Mouse (Mus musculus) cerebellum, adult 8-10 months (tissue): Measurements from ENCODE around the gene S100a2.

Source experiments
- DNase-seq: peaks from one replicate; pipeline ENCODE4 v3.0.0; 2022

S100a2 gene

DNA sequence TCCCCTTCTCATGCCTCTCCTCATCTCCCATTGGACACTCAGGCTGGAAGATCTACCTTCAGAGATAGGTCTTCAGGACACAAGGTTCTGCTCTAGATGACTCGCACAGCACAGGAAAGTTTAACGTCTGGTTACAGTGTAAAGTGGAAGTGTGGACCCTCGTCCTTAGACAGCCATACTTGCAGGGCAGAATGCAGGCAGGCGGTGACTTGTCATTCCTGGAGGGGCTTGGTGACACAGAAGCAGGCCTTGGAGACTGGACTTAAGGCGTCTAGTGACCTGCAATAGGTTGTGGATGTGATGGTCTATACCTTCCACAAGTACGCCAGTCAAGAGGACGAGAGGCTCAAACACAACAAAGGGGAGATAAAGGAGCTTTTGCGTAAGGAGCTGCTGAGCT is at the start of gene S100a2:
Gene S100a2, plus strand, starts transcription at position 301 of the 400 bp plus-strand sequence.
- no peak for DNase-seq

DNA sequence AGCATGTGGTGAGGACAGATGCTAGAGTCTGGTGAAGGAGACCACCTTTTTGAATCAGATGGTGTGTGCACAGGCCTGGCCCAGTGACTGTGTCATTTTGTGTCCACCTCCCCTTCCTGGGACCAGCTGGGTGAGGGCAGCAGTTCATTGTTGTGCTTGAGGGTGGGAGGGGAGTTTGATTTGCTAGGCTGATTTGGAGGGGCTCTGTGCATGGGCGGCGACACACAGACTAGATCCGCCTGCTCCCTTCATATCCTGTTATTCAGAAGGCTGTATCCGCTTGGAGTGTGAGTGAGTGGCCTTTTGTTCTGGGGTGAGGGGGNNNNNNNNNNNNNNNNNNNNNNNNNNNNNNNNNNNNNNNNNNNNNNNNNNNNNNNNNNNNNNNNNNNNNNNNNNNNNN is 49.1 kb upstream of the S100a2 start:
- DNase-seq, result no peak

DNA sequence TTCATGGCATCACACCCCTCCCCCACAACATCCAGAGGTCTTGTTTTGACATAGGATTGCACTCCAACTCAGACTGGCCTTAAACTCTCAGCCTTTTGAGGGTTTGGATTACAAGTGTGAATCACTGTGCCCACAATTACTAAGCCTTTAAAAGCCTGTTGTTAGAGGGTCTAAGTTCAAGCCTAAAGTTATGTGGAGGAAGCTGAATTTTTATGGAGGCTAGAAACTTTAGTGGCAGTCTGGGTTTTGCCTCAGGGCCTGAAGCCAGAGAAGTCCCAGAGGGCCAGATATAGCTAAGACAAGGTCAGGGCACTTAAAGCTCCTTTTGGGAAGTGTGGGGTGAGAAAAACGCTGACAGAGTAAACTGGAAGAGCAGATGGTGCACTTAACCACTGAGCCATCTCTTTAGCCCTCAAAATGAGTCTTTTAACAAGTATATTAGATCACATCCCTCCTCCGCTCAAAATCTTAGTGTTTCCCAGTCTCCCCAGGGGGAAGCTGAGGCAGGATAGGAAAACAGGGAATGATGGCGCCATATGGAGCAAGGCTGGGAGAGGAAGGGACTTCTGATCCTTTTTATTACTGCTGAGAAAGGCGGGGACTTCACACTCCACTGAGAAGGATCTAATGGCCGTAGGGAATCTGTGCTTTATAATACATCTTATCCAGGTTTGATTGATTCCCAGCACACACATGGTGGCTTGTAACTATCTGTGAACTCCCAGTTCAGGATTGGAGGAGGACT is 40.2 kb upstream of the S100a2 start:
- DNase-seq, result no peak

DNA sequence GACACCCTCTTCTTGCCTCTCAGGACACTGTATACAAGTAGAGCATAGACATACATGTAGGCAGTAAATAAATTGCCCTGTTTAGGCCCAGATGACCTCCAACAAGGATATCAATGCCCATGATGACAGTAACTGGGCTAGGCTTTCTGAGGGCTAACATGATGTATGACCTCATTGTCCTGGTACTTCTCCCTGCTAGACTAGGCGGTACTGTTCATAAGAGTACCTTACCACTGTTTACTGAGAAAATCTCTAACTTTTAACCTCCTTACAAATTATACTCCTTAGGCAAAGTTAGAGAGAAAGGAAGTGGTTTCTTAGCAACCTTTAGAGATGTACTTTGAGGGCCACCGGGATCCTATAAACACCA is 39.6 kb upstream of the S100a2 start:
- DNase-seq, result no peak

DNA sequence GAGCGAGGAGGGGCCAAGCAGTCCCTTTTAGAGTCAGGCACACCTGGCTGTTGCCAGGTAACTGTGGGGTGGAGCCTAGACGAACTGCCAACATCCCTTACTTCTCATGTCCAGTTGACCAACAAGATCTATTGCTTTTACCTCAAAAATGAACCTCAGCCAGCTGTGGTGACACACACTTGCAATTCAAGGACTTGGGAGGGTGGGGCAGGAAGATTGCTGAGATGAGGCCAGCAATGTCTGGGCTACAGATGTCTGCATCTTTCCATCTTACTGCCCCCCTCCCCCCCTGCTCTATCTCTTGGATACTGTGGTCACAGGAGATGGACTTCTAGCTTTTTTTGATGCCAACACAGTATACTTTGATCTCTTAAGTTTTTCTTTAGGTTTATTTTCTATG is 37.8 kb upstream of the S100a2 start:
- DNase-seq, result no peak

DNA sequence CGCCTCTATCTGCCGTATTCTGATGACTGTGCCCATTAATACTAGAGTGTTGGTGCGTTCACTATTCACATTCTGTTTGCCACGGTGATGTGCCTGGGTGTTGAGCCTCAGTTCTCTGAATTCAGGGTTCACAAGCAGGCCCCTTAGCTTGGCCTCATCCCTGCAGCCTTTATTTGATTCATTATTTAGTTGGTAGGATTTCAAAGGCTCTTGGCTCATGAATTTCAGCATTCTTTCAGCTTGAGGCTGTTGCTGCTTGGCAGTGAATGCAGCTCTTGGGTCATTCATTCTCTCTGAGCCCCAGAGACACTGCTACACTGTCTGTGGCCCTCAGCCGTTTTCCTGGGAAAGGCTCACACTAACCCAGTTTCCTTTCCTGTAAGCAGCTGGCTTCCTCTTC is 34.1 kb upstream of the S100a2 start:
- no peak for DNase-seq

DNA sequence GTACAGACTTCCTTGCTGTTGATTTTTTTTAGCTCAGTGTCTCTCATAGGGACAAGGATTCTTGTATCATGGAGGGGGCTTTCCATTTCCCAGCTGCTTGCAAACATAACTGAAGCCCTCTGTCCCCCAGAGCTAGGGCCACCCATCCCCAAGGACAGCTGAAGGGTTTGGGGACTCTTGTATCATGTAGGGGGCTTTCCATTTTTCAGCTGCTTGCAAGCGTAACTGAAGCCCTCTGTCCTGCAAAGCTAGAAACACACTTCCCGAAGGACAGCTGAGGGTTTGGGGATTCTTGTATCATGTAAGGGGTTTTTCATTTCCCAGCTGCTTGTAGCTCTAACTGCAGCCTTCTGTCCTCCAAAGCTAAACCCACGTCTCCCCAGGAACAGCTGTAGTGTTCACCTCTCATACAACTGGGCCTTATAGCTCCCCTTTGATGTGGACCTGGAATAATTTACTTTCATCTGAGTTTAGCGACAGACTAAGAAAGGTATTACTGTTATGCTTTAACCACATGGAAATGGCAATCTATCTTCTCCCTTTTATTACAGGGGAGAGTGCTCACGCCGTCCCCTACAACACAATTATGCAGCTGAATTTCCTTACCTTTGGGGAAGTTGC is 29.9 kb upstream of the S100a2 start, which contains the start of gene S100a3:
Gene S100a3, plus strand, starts transcription at position 571 of the 621 bp plus-strand sequence.
- DNase-seq, result no peak

DNA sequence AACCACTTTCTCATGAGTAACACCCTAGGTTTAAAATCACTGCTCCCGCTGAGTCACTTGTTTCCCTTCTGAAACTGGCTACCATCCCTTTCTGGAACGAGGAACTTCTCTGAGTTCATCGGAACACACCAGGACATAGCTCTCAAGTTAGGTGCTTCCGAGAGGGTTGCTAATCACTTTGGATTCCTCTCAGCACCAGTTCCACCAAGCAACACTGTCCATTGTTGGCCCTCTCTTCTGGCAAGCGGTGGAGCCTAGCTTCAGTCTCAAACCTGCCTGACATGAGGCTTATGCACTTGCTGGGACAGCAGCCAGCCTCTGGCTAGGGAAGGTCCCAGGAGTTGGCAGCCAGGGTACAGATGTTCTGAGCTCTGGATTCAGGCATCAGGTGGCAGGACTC is 15.4 kb upstream of the S100a2 start:
- DNase-seq, result no peak

DNA sequence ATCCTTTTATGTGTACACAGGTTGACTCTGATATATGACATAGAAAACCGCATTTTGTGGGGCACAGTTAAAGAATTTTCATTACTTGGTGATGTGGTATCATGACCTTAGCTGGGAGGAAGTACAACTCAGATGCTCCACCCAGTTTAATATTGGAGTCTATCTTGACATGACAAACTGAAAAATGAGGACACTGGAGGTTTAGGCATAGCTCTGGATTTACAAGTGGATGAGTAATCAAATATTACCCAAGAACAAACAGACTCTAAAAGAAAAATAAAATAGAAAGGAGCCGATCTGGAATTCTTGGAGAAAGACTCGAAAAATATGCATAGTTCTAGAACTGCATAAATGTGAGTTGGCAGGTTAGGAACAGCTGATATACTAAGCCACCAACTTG is 14.7 kb upstream of the S100a2 start:
- no peak for DNase-seq

DNA sequence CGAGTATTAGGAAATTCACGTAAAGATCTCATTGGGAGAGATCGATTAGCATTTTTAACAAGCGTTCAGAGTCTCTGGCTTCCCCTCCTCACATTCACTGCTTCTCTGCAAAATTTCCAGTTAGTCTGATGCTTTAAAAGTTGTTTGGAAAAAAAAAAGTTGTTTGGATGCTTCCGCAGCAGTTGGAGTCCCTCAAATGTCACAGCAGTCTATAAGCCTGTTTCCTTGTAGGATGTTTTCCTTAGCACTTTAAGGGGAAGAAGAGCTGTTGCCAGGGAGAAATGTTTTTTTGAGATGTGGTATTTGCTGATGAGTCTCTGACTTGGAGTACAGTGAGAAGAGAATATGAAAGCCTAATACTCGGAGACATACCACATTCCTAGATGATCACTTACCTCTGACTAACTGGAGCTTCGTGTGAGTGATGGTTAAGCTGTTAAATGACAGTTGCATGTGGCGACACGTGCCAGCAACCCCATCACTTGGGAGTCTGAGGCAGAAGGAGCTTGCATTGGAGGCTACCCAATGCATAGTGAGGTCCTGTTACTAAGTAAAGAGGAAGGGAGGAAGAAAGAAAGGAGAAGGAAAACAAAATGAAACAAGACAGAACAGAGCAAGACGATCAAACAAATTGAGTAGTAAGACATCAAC is 13.6 kb upstream of the S100a2 start:
- DNase-seq, result no peak

DNA sequence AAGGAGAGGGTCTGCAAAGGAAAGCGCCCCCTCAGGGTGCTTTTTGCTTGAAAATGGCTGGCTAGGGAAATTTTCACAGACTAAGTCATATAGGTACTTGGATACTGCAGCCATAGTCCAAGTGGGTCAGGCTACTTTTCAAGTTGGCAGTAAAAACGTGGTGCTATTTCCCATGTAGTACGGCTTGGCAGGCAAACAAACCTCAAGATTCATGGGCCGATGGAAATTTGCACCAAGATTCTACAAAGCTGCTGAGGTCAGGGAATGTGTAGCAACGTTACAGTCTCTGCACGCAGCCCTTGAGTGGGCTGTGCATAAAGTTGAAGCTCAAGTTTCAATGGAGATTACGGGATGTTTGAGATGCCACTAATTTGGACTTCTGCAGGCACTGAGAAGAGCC is 10.6 kb upstream of the S100a2 start:
- DNase-seq, result no peak

DNA sequence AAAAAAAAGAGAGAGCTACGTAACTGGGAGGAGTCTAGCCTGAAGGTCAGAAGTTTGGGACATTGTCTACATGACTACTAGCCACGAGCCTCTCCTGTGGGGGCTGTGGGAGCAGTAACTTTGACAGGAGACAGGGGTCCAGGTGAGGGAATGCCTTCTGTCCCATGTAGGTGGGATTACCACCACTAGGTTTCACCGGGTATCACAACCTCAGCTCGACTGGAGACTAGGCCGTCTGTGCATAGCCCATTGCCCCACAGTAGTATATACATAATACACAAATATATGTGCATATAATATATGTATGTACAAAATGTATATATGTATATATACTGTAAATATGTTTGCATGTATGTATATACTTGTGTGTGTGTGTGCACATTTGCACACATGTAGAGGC is 8.9 kb upstream of the S100a2 start:
- DNase-seq, result no peak

DNA sequence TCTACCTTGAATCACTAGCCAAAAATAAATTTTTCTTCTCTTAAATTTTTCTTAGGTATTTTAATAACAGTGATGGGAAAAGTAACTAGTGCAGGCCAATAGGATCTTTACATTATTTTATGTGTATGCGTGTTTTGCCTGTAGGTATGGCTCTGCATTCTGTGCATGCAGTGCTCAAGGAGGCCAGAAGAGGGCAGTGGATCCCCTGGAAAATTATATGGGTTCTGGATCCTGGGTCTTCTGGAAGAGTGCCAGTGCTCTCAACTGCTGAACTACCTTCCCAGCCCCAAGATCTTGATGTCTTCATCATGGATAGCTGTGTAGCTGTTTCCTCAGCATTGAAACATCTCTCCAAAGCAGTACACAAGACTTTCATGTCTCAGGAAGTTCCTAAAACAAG is 7.9 kb upstream of the S100a2 start:
- no peak for DNase-seq

DNA sequence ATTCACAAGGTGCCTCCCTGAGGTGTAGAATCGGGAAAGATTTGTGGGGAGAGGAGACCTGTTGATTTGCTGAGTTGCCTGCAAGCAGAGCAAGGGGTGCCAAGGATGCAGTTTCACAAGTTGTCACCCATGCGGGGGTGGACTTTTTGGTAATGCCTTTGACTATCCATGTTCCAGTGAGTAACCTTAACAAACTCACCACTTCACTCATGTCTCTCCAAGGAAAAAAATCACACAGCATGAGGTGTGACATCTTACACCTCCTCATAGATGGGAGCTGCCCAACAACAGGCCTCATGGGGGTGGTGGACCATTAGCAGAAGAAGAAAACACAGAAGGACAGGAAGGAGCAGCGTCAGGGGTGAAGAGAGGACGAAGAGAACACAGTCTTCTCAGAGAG is 7.5 kb upstream of the S100a2 start:
- no peak for DNase-seq

DNA sequence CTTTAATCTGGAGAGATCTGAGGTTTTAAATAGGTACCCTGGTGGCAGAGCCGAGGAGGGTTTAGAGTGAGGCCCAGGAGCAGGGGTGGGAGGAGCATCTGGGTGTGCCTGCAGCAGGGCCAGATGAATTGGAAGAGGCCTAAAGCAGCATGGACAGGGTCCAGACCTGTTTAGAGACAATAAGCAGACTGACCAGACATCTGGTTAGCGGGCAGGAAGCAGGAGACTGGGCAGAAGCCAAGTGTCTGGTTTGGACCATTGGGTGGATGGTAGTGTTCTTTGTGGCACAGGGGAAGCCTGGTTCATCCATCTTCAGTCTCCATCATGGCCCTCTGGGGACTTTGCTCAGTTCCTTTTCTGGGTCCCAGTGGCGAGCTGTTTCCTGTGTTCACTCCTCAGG is 6.2 kb upstream of the S100a2 start:
- no peak for DNase-seq

DNA sequence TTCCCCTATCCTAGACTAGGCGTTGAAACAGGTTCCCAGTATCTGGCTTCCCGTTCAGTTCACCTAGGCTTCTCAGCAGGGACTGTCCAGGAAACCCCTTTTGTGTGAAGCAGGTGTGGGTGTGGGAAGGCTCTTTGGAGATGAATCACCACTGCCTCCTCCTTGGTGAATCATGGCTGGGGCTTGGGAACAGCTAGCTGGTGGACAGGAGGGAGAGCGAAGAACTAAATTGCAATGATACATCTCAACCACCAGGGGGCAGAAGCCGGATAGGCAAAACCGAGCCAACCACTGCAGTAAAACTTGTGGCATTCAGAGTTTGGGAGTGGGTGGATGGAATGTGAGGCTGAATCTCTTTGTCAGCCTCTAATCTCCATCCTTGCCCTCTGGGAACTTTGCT is 4.5 kb upstream of the S100a2 start:
- DNase-seq, result peak; percentile 28

DNA sequence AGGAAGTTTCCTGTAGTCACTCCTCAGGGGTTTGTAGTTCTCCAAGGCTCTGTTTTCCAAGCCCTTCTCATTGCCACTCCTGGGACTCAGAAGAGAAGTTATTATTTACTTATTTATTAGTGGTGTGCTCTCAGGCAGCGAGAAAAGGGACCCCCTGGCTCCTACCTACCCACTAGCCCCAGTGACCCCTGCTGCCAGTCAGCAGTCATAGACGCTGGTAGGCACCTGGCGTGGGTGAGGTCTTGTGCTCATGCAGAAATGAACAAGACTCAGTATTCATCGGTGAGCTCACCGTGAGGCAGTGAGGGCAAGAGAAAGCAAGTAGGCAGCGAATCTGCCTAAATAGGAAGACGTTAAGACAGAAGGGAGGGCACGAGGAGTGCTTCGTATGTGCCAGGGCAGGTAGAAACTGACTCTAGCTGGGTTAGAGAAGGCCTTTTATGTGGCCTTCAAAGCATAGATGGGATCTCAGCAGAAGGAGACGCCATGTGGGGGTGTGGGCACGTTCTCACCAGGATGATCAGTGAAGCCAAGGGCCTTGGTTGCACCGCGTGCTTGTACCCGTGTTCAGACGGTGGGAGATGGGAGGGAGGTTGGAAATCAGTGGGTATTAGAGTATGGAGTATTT is 3.9 kb upstream of the S100a2 start:
- DNase-seq, result no peak

DNA sequence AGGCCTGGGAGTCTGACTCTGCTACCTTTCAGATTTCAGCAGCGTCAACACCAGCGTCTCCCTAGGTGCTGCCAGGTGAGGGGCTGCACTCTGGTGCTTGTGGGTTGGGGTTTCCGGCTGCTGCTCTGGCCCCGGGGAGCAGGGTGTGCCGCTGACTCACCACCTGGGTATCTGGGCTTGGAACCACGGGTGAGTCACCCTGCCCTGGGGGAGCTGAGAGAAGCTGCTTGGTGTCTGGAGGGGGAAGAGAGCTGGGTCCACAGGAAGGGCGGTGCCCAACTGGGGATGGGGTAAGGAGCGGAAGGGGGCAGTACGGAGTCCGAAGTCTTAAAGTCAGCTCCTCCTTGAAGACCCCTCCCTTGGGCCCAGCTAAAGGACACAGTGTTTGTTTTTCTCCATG is 3.1 kb upstream of the S100a2 start:
- no peak for DNase-seq

DNA sequence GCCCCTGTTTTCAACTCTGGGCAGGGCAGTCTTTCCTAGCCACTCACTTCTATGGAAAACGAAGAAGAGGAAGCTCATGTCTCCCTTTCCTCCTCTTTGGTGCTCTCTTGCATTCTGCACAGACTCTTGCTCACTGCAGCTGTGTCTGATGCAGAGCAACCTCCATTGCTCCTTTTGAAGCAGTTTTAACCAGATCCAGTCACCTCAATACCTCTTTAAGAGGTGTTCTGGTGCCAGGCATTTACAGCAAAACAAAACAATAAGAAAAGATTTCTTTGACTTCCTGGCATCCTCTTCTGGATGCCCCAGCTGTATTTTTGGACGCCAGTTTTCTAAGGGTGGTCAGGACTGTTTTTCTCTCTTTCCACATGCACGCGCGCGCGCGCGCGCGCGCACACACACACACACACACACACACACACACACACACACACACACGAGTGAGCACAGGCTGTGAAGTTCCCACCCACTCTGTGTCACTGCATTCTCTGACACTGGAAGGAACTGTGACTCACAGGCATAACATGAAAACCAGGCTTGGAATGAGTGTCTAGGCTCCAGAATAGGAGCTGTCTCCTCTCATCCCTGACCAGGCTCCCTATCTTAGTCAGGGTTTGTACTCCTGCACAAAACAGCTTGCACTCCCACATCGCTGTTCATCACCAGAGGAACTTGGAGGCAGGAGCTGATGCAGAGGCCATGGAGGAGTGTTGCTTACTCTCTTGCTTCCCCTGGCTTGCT is 2.5 kb upstream of the S100a2 start:
- DNase-seq, result no peak

DNA sequence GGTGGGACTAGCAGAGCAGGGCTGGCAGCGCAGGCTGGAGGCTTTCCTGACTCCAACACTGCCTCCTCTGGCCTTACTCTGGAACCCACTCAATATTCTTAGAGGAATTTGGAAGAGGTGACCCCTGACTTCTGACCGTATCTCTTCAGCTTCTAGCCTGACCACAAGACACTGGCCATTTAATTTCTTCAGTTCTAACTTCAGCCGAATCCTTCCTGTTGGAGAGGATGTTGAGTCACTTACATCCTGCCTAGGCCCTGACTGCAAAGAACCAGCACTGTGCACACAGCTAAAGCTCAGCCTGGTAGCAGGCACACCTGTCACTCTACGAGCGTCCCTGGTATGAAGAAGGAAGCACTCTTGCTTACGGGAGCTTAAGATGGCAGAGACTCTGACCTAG is 657 bp upstream of the S100a2 start:
- no peak for DNase-seq

DNA sequence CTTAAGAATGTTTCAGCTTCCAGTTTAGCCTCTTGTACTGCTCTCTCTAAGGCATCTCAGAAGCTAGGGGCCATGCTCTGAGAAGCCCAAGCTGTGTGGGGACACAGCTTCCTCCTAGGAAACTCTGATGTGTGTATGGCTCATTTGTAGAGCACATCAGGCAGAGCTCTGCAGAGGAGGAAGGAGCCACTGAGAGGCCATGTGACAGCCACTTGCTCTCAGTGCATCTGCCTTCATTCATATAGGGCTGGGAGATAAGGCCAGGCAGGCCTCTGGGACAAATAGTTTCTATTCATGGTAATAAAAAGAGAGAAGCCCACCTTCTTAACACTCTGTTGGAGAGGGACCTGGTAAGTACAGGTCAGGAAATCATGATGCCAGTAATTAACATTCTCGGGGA is 4.4 kb downstream of the S100a2 start:
- no peak for DNase-seq

DNA sequence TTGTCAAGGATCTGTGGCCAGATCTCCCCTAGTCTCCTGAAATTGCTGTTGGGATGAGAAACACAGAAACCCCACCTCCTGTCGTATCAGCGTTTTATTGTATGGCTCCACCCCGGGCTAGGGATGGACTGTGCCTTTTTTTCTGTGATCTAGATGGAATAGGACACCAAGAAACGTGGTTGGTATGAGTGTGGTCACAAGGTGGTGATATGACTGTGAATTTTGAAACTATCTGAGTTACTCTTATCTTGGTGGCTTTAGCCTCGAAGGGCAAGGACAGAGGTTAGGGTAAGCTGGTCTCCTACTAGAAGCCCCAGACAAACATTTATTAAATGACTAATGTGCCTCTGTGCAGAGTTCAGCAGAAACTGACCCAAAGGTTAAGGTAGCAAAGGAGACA is 5.5 kb downstream of the S100a2 start:
- no peak for DNase-seq

DNA sequence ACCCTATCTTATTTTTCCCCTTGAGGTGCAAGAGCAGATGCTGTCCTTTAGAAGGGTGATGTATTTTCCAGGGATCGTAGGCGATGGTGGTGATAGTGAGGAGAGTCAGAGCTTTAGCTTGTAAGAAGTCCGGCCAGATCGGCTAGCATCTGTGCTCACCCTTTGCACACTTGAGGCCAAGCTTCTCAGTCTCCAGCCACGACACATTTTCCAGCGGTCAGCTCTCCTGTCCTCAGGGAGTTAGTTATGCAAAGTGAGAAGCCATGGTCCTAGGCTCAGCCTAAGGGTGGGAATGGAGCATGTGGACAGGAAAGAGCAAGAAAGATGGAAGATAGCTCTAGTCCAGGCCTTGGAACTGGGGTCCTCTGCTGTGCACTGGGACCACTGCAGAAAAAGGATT is 6.8 kb downstream of the S100a2 start:
- no peak for DNase-seq
